In genomic region chr11:116250898-116251297, GRCm38 (mm10) we compare ENCODE assay signal across 21 mouse cellular contexts. TPM values are rescaled to one million over a fixed set of nuclear protein-coding genes. Genes with fewer than 3 reads are reported as not detected.
A peak's percentile ranks its signal among the peaks of the same experiment; 100 is the strongest.
DNase-seq lines count a peak whose midpoint lies in the region; ATAC-seq and TF ChIP-seq lines count a peak whose summit lies in the region.
"Had no signal": no experiment of that assay in that cellular context is flagged by ENCODE, and none has a peak within 500 bp of the region (broad histone marks: within the 10 kb centered on the region; RNA-seq: fewer than 3 reads in every experiment).

No protein-coding gene starts in this region.

- H3K4me2 ChIP-seq in heart, postnatal 0 days (ENCODE audit: low read depth, low read length): no peak overlapping the region
- H3K4me2 ChIP-seq in kidney, embryonic 15.5 days: no peak overlapping the region
- no peak overlapping the region for H3K4me2 ChIP-seq in myocyte (ENCODE audit: low read depth)
- H3K4me2 ChIP-seq in stomach, postnatal 0 days (replicated peaks; ENCODE audit: low read depth): no peak overlapping the region
- H3K4me2 ChIP-seq: embryonic facial prominence, embryonic 12.5 days; forebrain, embryonic 13.5 days; forebrain, embryonic 15.5 days had no signal

- H3K27me3 ChIP-seq in heart, postnatal 0 days (ENCODE audit: control insufficient read depth, insufficient read depth, low read length): no peaks in the 10 kb centered on the region
- no peaks in the 10 kb centered on the region for H3K27me3 ChIP-seq in kidney, adult 2 months (replicated peaks; ENCODE audit: control insufficient read depth, insufficient read depth, low read length)
- no peaks in the 10 kb centered on the region for H3K27me3 ChIP-seq in kidney, embryonic 15.5 days
- H3K27me3 ChIP-seq in myocyte (ENCODE audit: control insufficient read depth, insufficient read depth, insufficient read length): no peaks in the 10 kb centered on the region
- no peaks in the 10 kb centered on the region for H3K27me3 ChIP-seq in stomach, postnatal 0 days (ENCODE audit: control insufficient read depth, insufficient read depth, low read length)
- H3K27me3 ChIP-seq: embryonic facial prominence, embryonic 12.5 days; forebrain, embryonic 13.5 days; forebrain, embryonic 15.5 days had no signal

- 59% methylated on average over 8 of the region's 8 CpGs for WGBS in heart, postnatal 0 days
- 83% methylated on average over 8 of the region's 8 CpGs for WGBS in kidney, adult 2 months
- WGBS in kidney, embryonic 15.5 days: 74% methylated on average over 8 of the region's 8 CpGs
- 84% methylated on average over 8 of the region's 8 CpGs for WGBS in stomach, postnatal 0 days

- H3K27ac ChIP-seq in heart, postnatal 0 days (ENCODE audit: low read depth): no peak overlapping the region
- H3K27ac ChIP-seq in kidney, adult 2 months (ENCODE audit: insufficient read depth, low read depth, low read length): no peak overlapping the region
- no peak overlapping the region for H3K27ac ChIP-seq in kidney, embryonic 15.5 days
- H3K27ac ChIP-seq in stomach, postnatal 0 days (replicated peaks): 0 out of 2 replicates have a peak overlapping the region, but pooled peaks have one; percentile 8
- H3K27ac ChIP-seq: embryonic facial prominence, embryonic 10.5 days; embryonic facial prominence, embryonic 12.5 days; forebrain, embryonic 13.5 days; forebrain, embryonic 15.5 days had no signal

- no peak overlapping the region for H3K4me3 ChIP-seq in heart, postnatal 0 days (ENCODE audit: low read depth, low read length)
- H3K4me3 ChIP-seq in kidney, adult 2 months (ENCODE audit: insufficient read depth, low read depth, low read length): no peak overlapping the region
- H3K4me3 ChIP-seq in kidney, embryonic 15.5 days (replicated peaks): no peak overlapping the region
- no peak overlapping the region for H3K4me3 ChIP-seq in myocyte
- H3K4me3 ChIP-seq in stomach, postnatal 0 days (ENCODE audit: low read depth, low read length): no peak overlapping the region
- H3K4me3 ChIP-seq: embryonic facial prominence, embryonic 10.5 days; embryonic facial prominence, embryonic 12.5 days; forebrain, embryonic 13.5 days; forebrain, embryonic 15.5 days had no signal

- no peak for TF ChIP-seq POLR2A in kidney, adult 2 months (IDR thresholded peaks at IDR 0.05; ENCODE audit: low read depth, low read length)
- TF ChIP-seq POLR2A in myocyte (IDR thresholded peaks at IDR 0.05; ENCODE audit: insufficient read length, low read depth): no peak

- peak; percentile 20; the same call in 1 of the 2 replicates for ATAC-seq in heart, postnatal 0 days (ENCODE audit: insufficient read depth, low read depth)
- ATAC-seq in kidney, embryonic 15.5 days (replicated peaks; ENCODE audit: low FRiP score): no peak
- no peak for ATAC-seq in stomach, postnatal 0 days (ENCODE audit: low FRiP score, low TSS enrichment)
- ATAC-seq: forebrain, embryonic 13.5 days; forebrain, embryonic 15.5 days had no signal

- DNase-seq in heart, postnatal 0 days (ENCODE audit: low spot score): no peak
- DNase-seq in heart, adult 9 months (ENCODE audit: low spot score in 2 of 2): no peak
- peak; percentile 2 for DNase-seq in kidney, adult 2 months
- DNase-seq in stomach, postnatal 0 days (ENCODE audit: low spot score): no peak
- no peak for DNase-seq in cerebellum, adult 11-12 months
- DNase-seq: adrenal gland, adult 2 months; adrenal gland, postnatal 10 days; adrenal gland, postnatal 25 days; cerebellum, adult 11 months; cerebellum, adult 2 months; cerebellum, adult 9-10 months; cerebellum, postnatal 10 days; cerebellum, postnatal 25 days had no signal

- no peaks in the 10 kb centered on the region for H3K9me3 ChIP-seq in heart, postnatal 0 days (replicated peaks; ENCODE audit: control insufficient read depth, low read length)
- no peaks in the 10 kb centered on the region for H3K9me3 ChIP-seq in kidney, embryonic 15.5 days (replicated peaks)
- no peaks in the 10 kb centered on the region for H3K9me3 ChIP-seq in stomach, postnatal 0 days (ENCODE audit: control insufficient read depth, low read length)
- H3K9me3 ChIP-seq: embryonic facial prominence, embryonic 10.5 days; embryonic facial prominence, embryonic 12.5 days; forebrain, embryonic 13.5 days; forebrain, embryonic 15.5 days had no signal

- no peak for TF ChIP-seq CTCF in heart, postnatal 0 days (IDR thresholded peaks at IDR 0.05; ENCODE audit: low read depth)
- TF ChIP-seq CTCF in kidney, adult 2 months (conservative IDR thresholded peaks at IDR 0.05; ENCODE audit: insufficient read depth, insufficient read length, low read depth, low read length): no peak
- TF ChIP-seq CTCF in stomach, postnatal 0 days (IDR thresholded peaks at IDR 0.05; ENCODE audit: low read depth): no peak

- peaks cover 97% of the 10 kb centered on the region for H3K36me3 ChIP-seq in heart, postnatal 0 days (replicated peaks; ENCODE audit: control insufficient read depth, insufficient read depth, low read length)
- peaks cover 5% of the 10 kb centered on the region; the same call in 1 of the 2 replicates for H3K36me3 ChIP-seq in kidney, adult 2 months (ENCODE audit: control insufficient read depth, insufficient read depth, low read length)
- H3K36me3 ChIP-seq in kidney, embryonic 15.5 days: peaks cover 98% of the 10 kb centered on the region
- peaks cover 23% of the 10 kb centered on the region for H3K36me3 ChIP-seq in myocyte (ENCODE audit: control insufficient read depth, insufficient read depth)
- H3K36me3 ChIP-seq in stomach, postnatal 0 days (ENCODE audit: control insufficient read depth, insufficient read depth, low read length): peaks cover 60% of the 10 kb centered on the region

- no peak overlapping the region for H3K9ac ChIP-seq in heart, postnatal 0 days (replicated peaks; ENCODE audit: low read depth, low read length)
- no peak overlapping the region for H3K9ac ChIP-seq in kidney, embryonic 15.5 days
- H3K9ac ChIP-seq in stomach, postnatal 0 days (ENCODE audit: low read length): no peak overlapping the region
- H3K9ac ChIP-seq: embryonic facial prominence, embryonic 12.5 days; forebrain, embryonic 13.5 days; forebrain, embryonic 15.5 days had no signal

- H3K79me2 ChIP-seq in myocyte (ENCODE audit: control insufficient read depth, insufficient read depth): no peaks in the 10 kb centered on the region

- TF ChIP-seq EP300 in heart, postnatal 0 days (IDR thresholded peaks at IDR 0.05; ENCODE audit: low read depth): no peak
- TF ChIP-seq EP300 in stomach, postnatal 0 days (optimal IDR thresholded peaks at IDR 0.05): no peak

- no peaks in the 10 kb centered on the region for H3K4me1 ChIP-seq in heart, postnatal 0 days (ENCODE audit: control insufficient read depth, insufficient read depth)
- H3K4me1 ChIP-seq in kidney, adult 2 months (ENCODE audit: control insufficient read depth, insufficient read depth, low read length): peaks cover 32% of the 10 kb centered on the region
- H3K4me1 ChIP-seq in kidney, embryonic 15.5 days: peaks cover 17% of the 10 kb centered on the region
- H3K4me1 ChIP-seq in stomach, postnatal 0 days (replicated peaks; ENCODE audit: control insufficient read depth, insufficient read depth): no peaks in the 10 kb centered on the region
- H3K4me1 ChIP-seq: embryonic facial prominence, embryonic 10.5 days; embryonic facial prominence, embryonic 12.5 days; forebrain, embryonic 13.5 days; forebrain, embryonic 15.5 days had no signal

- H3ac ChIP-seq in myocyte (ENCODE audit: control insufficient read depth, insufficient read length): no peak overlapping the region

TF ChIP-seq in myocyte, 11 proteins besides CTCF, POLR2A, EP300 and RAD21 (continues in another document):
- TF ChIP-seq TCF12 (IDR thresholded peaks at IDR 0.05; ENCODE audit: insufficient read depth, poor library complexity, severe bottlenecking): no peak

RNA-seq across cellular contexts. Expression of gene Evpl, which starts 13.0 kb away (rescaled TPM):
- total RNA-seq in heart, postnatal 0 days (2014; rRNA removed; ENCODE audit: low replicate concordance): 2.1 and 3.4 TPM in 2 replicates
- polyA plus RNA-seq in heart, postnatal 0 days (2015; fragmentation: Nextera tagmentation; extraction: Ambion mirVana): 0.45 TPM in 2 replicates
- polyA plus RNA-seq in kidney, adult 2 months (2012; rRNA removed): 6.8 and 7.1 TPM in 2 replicates
- 2.8 and 2.9 TPM in 2 replicates for polyA plus RNA-seq in kidney, embryonic 15.5 days (2015; fragmentation: Nextera tagmentation; extraction: Ambion mirVana)
- 0.14 TPM for polyA plus RNA-seq in myocyte (2012; fragmentation: generic; extraction: Trizol)
- polyA plus RNA-seq in stomach, postnatal 0 days (2015; fragmentation: Nextera tagmentation; extraction: Ambion mirVana): 26.5 and 30.1 TPM in 2 replicates

RNA-seq across cellular contexts. Expression of gene Srp68, which starts 23.1 kb away (rescaled TPM):
- 28.1 and 33.6 TPM in 2 replicates for total RNA-seq in heart, postnatal 0 days (2014; rRNA removed; ENCODE audit: low replicate concordance)
- polyA plus RNA-seq in heart, postnatal 0 days (2015; fragmentation: Nextera tagmentation; extraction: Ambion mirVana): 47.8 and 48.2 TPM in 2 replicates
- polyA plus RNA-seq in kidney, adult 2 months (2012; rRNA removed): 53.7 and 53.8 TPM in 2 replicates
- 91.3 and 96.5 TPM in 2 replicates for polyA plus RNA-seq in kidney, embryonic 15.5 days (2015; fragmentation: Nextera tagmentation; extraction: Ambion mirVana)
- 83.0 TPM for polyA plus RNA-seq in myocyte (2012; fragmentation: generic; extraction: Trizol)
- 52.6 and 53.0 TPM in 2 replicates for polyA plus RNA-seq in stomach, postnatal 0 days (2015; fragmentation: Nextera tagmentation; extraction: Ambion mirVana)

RNA-seq across cellular contexts. Expression of gene Galr2, which starts 29.8 kb away (rescaled TPM):
- total RNA-seq in heart, postnatal 0 days (2014; rRNA removed; ENCODE audit: low replicate concordance): not detected in 2 replicates
- polyA plus RNA-seq in heart, postnatal 0 days (2015; fragmentation: Nextera tagmentation; extraction: Ambion mirVana): 0.05 TPM in 2 replicates
- 3.3 and 5.3 TPM in 2 replicates for polyA plus RNA-seq in kidney, adult 2 months (2012; rRNA removed)
- 0.22 and 0.32 TPM in 2 replicates for polyA plus RNA-seq in kidney, embryonic 15.5 days (2015; fragmentation: Nextera tagmentation; extraction: Ambion mirVana)
- polyA plus RNA-seq in myocyte (2012; fragmentation: generic; extraction: Trizol): 1.5 TPM
- polyA plus RNA-seq in stomach, postnatal 0 days (2015; fragmentation: Nextera tagmentation; extraction: Ambion mirVana): 0.68 and 0.76 TPM in 2 replicates
- total RNA-seq: adrenal gland, postnatal 25 days had no signal
- polyA plus RNA-seq: cortical plate, adult 2 months; forebrain, embryonic 11.5 days; forebrain, embryonic 15.5 days had no signal

RNA-seq across cellular contexts. Expression of gene Acox1, which starts 52.1 kb away (rescaled TPM):
- total RNA-seq in heart, postnatal 0 days (2014; rRNA removed; ENCODE audit: low replicate concordance): 64.9 and 65.8 TPM in 2 replicates
- polyA plus RNA-seq in heart, postnatal 0 days (2015; fragmentation: Nextera tagmentation; extraction: Ambion mirVana): 43.0 and 46.7 TPM in 2 replicates
- polyA plus RNA-seq in kidney, adult 2 months (2012; rRNA removed): 251 and 265 TPM in 2 replicates
- 32.6 and 35.9 TPM in 2 replicates for polyA plus RNA-seq in kidney, embryonic 15.5 days (2015; fragmentation: Nextera tagmentation; extraction: Ambion mirVana)
- 36.4 TPM for polyA plus RNA-seq in myocyte (2012; fragmentation: generic; extraction: Trizol)
- polyA plus RNA-seq in stomach, postnatal 0 days (2015; fragmentation: Nextera tagmentation; extraction: Ambion mirVana): 207 and 211 TPM in 2 replicates

RNA-seq across cellular contexts. Expression of gene Ten1, which starts 52.2 kb away (rescaled TPM):
- total RNA-seq in heart, postnatal 0 days (2014; rRNA removed; ENCODE audit: low replicate concordance): 58.4 and 63.6 TPM in 2 replicates
- 64.0 and 68.2 TPM in 2 replicates for polyA plus RNA-seq in heart, postnatal 0 days (2015; fragmentation: Nextera tagmentation; extraction: Ambion mirVana)
- 20.1 and 21.0 TPM in 2 replicates for polyA plus RNA-seq in kidney, adult 2 months (2012; rRNA removed)
- polyA plus RNA-seq in kidney, embryonic 15.5 days (2015; fragmentation: Nextera tagmentation; extraction: Ambion mirVana): 75.6 and 79.4 TPM in 2 replicates
- polyA plus RNA-seq in myocyte (2012; fragmentation: generic; extraction: Trizol): 61.4 TPM
- polyA plus RNA-seq in stomach, postnatal 0 days (2015; fragmentation: Nextera tagmentation; extraction: Ambion mirVana): 51.9 and 52.6 TPM in 2 replicates
